Mouse (Mus musculus) left cerebral cortex, adult 18-20 months (tissue): ENCODE measurements around the gene Spint4. TPM values are rescaled to one million over a fixed set of nuclear protein-coding genes. Genes with fewer than 3 reads are reported as not detected.
"Not testable (repeated sequence)": the region's sequence is repeated elsewhere in the genome, so short reads cannot be mapped to it uniquely, and the experiment has no call there.

Experiments
- DNase-seq, 2 experiments: peaks; one replicate each; pipeline ENCODE4 v3.0.0; 2021 to 2022; ENCODE audit warnings: low spot score in 2 of 2, mixed read lengths in 1 of 2
- long read RNA-seq, 2 experiments: library from polyadenylated mRNA; stranded (forward); transcript quantifications; one replicate each; pipeline ENCODE4 v2.0.0; 2021
- total RNA-seq, 2 experiments: library from RNA; stranded (reverse); gene quantifications; 2 replicates each; pipeline ENCODE4 v1.2.3; 2021

The Spint4 gene
- total RNA-seq: not detected
- long read RNA-seq, experiment 1: 0 reads
- long read RNA-seq, experiment 2: 0 reads

DNA sequence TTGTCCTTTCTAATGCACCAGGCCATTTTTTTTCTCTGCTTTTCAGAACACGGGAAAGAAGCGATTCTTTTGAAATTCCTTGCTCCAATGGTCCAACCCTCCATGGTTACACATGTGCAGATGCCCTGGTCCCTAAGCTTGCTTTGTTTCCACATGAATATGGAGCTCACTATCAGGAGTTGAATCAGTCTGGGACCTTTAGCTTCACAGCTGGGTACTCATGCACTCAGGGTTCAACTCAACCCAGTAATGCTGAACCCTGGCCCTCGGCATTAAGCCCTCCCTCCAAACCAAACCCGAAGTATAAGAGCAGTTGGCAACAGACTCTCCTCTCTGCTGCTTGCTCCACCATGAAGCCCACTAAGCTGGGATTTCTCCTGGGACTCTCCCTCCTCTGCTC lies at the start of gene Spint4:
Spint4 (plus strand) TSS at position 301 of the 400 bp plus-strand sequence.
- no peak for DNase-seq

DNA sequence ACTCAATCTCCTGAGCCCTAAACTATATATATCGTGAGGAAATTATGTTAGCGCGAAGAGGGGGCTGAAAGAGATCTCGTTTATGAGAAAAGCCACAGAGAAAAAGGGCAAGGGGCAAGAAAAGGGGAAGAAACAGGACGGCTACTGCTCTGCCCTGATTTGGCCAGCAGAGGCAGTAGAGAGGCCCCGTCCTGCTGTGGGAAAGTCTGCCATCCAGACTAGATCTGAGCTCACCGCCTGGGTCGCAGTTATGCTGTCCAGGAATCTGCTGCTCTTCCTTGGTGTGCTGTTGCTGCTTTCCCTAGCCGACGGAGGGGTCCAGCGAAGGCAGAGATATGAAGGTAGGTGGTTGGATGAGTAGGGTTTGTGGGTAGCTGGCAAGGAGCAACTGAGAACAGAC lies 42.4 kb upstream of the Spint4 start, which contains the start of gene Wfdc10:
Wfdc10 (plus strand) TSS at position 189 of the 400 bp plus-strand sequence.
- peak in 1 of 2 experiments; percentile 35 for DNase-seq

DNA sequence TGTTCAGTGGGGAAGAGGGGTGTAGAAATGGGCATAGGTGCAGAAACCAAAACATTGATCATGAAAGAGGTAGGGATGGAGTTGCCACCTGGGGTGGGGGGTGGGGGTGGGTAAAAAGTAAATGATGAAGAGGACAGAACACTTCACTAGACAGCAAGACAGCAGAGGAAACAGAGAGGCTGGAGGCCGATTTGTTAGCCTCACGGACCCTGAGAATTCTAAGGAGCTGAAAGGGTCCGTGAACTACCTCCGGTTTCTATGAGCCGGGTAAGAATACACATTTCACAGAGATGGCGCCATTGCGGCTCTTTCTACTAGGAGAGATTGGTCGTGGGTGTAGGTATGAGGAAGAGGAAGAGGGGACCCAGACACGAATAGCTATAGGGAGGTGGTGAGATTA lies 41.8 kb upstream of the Spint4 start, which contains the start of gene Wfdc9:
Wfdc9 (minus strand) TSS at position 101 of the 400 bp plus-strand sequence.
- no peak for DNase-seq

DNA sequence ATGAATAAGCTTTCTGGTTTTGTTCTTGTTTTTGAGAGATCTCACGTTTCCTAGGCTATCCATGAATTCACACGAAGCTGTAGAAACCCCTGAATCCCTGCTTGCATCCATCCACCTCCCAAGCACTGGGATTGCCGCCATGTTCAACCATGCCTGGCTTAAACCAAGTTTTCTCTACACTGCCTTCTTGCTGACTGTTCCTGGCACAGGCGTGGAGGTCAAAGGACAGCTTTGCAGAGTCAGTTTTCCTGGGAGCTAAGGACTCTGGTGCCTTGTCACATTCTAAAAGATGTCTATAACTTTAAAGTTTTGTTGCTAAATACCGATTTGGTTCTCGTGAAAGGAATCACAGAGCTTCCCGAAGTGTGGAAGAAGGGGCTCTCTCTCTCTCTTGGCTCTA lies 33.5 kb upstream of the Spint4 start:
- DNase-seq: no peak

DNA sequence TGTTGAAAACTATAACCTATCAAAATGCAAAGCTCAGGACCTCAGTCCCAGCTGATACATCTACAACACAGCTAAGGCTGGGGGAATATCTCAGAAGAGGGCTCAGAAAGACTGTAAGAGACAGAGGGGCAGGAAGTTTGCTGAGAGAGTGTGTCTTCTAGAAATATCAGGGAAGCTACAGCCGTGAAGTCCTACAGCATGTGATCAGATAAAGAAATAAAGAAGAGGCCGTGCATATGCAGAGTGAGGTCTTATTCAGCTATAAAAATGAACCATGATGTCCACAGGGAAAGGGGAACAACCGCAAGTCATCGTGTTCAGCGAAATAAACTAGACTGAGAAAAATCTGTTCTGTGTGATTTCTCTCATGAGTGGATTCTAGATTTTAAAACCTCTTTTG lies 28.0 kb upstream of the Spint4 start:
- no peak for DNase-seq

DNA sequence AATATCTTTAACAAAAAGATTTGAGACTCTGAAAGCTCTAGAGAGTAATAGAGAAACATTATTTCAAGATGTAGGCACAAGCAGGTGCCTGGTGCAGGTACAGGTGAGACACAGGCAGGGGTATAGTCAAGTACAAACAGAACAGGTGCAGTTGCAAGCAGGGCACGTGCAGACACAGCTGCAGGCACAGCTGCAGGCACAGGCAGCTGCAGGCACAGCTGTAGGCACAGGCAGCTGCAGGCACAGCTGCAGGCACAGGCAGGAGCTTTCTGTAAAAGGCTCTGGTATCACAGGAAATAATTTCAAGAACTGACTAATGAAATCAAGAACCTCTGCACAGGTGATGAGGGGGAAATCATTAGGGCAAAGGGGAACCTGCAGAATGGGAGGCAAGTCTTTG lies 27.4 kb upstream of the Spint4 start:
- no peak for DNase-seq

DNA sequence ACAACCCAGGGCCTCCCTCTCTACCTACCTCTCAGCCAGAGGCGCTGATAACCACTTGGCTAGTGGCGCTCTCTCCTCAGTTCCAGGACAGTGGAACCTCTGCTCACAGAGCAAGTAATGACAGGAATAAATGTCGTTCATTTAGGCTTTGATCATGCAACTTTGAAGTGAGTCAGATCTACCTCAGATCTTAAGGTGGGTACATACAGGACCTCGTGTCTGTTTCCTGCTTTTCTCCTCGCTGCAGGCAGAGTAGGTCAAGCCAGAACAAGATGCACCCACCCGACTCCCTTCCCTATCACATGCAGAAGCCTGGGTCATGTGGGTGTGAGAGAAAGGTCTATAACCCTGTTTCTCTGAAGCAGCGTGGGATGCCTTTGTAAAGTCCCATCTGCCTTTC lies 24.3 kb upstream of the Spint4 start, which contains the start of gene Wfdc11:
Wfdc11 (minus strand) TSS at position 101 of the 400 bp plus-strand sequence.
- peak in 1 of 2 experiments; percentile 3 for DNase-seq

DNA sequence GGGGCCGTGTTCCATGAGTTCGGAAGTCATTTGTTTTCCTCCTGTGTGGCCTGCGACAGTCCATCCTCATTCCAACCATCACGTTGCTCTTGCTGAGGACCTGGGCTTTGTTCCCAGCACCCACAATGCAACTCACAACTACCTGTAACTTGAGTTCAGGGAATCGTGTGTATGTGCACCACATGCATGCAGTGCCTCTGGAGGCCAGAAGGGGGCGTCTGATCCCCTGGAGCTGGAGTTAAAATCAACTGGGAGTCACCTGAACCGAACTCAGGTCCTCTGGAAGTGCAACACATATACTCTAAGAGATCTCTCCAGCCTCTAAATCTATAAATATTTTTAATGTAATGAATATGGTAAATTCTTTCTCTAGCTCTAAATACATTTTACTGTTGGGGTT lies 22.2 kb upstream of the Spint4 start:
- DNase-seq: no peak

DNA sequence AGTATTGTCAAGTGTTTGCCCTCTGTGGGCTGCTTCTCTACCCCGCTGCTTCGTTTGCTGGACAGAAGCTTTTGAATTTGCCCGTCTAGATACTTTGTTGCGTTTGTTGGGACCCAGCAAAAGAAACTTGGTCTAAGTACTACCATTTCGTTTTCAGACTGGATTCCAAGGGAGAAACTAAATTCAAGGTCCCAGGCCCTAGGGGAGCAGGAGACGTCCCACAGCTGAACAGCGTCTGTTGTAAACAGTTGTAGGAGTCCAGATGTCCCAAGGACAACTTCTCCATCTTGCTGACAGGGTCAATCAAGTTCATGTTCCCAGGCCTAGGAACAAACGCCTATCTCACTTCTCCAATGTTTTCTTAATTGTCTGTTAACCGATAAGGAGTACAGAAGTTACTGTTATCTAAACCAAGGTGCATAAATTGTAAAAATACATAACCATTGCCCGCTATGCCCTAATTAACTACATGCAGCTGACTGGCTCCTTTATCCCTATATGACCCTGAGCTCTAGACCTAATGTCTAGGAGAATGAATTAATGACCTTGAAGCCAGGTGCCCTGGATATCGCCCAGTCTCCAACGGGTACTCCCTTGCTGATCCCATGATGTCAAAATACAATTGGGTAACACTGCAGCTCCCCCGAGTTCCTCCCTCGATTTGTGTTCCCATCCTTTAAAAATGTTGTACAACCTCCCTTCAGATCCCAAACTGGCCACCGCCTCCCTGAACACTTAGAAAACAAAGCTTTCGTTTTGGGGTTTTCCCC lies 21.2 kb upstream of the Spint4 start:
- DNase-seq: no peak

DNA sequence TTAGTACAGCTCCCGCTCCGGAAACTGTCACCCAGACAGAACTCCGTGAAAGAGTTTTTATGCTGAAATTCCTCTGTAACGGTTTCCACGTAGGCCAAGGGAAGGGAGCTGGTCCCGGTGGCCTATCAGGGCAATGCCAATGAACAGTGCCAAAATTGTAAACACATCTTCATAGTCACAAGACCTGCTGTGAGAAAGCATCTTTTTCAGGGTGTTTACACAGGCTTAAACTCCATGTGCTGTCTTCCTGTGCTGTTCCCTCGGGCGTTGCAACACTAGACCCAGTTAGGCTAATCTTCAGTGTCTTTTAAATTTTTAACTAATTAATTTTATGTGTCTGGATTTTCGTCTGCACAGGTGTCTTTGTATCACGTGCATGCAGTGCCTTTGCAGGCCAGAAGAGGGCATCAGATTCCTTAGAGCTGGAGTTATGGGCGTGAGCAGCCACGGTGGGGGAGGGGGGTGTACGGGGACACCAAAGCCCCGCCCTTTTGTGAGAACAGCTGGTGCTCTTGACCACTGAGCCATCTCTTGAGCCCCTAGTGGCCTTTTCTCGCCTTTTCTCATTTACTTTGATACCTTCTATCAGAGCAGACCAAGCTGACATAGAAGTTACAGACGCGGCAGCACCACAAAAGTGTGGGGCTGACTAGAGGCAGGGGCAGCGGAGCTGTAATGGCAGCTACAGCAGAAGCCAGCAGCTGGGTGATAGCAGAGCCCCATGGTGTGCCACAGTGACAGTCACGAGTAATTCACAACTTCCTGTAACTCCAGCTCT lies 19.3 kb upstream of the Spint4 start:
- peak; percentile 42 to 62 for DNase-seq

DNA sequence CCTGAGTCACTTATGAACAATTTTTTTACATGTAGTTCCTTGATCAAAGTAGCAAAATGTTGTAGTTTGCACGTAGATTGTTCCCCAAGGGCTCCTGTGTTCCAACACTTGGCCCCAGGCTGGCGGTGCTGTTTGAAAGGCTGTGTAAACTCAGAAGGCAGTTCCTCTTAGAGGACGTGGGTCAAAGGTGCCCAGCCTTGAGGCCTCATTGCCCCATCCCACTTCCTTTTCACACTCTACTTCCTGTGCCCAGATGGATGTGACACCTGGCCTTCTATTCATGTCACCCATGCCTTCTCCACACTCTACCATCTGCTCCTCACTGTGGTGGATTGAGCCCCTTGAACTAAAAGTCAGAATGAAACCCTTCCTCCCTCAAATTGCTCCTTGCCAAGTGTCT lies 18.4 kb upstream of the Spint4 start:
- DNase-seq: no peak

DNA sequence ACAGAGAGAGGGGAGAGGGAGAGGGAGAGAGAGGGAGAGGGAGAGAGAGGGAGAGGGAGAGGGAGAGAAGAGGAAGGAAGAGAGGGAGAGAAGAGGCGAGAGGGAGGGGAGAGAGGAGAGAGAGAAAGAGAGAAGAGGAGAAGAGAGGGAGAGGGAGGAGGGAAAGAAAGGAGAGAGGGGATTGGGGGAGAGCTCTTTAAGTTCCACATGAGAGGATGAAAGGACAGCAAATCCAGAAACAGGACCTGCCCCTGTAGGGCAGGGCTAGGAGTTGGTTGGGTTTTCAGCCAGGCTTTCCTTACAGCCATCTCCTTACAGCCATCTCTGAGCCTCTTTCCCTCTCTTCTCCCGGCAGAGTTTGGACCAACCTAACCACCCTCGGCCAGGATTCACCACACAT lies 13.5 kb upstream of the Spint4 start, which contains the start of gene Wfdc13:
Wfdc13 (plus strand) TSS at position 301 of the 400 bp plus-strand sequence.
- no peak for DNase-seq

DNA sequence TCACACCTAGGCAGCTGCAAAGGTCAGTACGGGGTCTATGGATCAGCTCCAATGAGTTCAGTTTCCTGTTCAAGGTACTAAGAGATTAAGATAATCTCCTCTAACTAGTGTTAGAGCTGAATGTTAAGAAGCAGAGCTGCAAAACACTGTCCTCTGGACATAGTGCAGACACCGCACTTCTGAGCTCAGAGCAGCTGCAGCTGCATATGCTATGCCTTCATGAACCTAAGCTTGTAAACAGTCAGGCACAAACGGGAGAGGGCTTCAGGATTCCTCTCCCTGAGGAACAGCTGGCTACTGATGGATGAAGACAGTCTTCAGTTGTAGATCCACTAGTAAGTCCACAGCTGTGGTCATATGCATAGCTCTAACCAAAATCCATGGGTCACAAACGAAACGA lies 2.7 kb downstream of the Spint4 start:
- no peak for DNase-seq

DNA sequence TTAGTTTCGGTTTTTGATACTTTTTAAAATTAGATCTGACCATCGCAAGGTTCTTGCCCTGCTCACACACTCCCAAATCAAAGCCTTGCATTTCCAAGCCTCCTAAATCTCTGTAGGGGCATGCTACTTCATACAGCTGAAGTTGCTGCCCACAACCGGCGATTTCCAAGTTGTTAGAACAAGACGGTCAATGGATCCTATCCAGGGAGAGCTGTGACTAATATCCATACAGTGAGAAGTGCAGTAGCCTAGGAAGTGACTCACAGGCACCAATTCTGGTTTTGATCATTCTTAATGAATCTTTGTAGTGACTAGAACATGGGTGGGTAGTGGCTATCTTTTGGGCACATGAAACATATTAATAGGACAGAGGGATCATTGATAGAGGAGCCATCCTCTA lies 3.5 kb downstream of the Spint4 start:
- no peak for DNase-seq

DNA sequence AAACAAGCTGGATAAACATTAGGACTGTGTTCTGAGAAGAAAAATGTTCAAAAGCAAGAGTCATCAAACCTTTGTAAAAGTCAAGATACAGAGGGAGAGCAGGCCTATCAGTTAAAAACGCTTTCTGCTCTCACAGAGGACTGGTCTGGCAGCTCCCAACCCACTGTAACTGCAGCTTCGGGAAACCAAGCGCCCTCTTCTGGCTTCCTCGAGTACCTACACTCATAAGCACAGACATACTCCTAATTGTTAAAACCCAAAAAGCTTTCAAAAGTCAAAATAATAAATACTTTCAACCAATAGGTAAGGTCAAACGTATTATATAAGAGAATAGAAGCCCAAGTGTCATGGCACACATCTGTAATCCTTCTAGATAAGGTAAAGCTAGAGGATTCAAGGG lies 5.9 kb downstream of the Spint4 start:
- DNase-seq: no peak

DNA sequence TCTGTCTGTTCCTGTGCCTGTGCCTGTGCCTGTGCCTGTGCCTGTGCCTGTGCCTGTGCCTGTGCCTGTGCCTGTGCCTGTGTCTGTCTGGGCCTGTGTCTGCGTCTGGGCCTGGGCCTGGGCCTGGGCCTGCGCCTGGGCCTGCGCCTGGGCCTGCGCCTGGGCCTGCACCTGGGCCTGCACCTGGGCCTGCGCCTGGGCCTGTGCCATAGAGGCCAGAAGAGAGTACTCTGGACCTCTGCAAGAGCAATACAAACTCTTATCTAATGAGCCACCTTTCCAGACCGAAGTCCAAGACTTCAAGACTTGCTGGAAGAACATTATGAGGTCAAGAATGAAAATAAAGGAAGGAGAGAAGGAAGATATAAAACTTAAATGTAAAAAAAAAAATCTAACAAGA lies 7.0 kb downstream of the Spint4 start:
- no peak for DNase-seq

DNA sequence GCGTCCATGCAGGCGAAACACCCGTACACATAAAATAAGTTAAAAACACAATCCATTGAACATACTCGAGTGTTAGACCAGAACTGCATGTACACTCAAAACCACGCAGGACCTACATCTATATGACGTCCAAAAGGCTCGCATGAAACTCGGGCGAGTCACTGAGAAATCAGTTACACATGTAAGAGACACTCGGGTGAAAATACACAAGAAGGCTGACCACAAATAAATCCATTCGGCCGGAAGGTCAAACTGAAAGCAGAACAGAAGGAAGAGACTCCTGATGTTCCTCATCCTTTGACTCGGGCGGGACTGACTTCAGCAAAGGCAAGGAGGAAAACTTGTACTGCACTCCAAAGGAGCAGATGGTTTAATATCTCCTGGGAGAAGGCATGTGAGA lies 7.7 kb downstream of the Spint4 start:
- DNase-seq: no peak

DNA sequence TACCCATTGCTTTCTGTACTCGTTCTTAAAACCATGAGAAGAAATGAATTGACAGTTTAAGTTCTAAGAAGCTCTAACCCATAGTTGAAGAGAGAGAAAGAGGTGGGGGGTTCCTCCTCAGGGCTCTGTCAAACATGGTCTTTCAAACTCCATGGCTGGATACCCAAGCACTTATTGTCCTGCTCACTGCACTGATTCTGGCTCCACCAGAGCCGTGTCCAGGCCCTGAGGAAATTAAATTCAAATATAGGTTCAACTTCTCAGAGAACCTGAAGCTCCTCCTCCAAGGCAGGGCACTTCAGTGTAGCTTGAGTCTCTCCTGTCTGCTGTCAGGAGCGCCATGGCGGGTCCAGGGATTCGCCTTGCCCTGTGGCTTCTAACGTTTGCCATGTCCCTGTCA lies 16.7 kb downstream of the Spint4 start, which contains the start of gene Spint5:
Spint5 (plus strand) TSS at position 301 of the 400 bp plus-strand sequence.
- DNase-seq: no peak

DNA sequence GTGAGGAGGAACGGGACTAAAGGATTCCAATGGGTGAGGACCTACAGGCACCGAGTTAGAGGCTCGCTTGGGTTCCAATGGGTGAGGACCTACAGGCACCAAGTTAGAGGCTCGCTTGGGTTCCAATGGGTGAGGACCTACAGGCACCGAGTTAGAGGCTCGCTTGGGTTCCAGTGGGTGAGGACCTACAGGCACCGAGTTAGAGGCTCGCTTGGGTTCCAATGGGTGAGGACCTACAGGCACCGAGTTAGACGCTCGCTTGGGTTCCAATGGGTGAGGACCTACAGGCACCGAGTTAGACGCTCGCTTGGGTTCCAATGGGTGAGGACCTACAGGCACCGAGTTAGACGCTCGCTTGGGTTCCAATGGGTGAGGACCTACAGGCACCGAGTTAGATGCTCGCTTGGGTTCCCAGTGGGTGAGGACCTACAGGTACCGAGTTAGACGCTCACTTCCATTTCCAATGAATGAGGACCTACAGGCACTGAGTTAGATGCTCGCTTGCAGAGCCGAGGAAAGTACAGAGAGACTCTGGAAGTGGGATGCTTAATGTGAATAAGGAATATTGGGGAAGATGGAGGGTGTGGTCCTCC lies 18.0 kb downstream of the Spint4 start:
- not testable (repeated sequence) for DNase-seq

DNA sequence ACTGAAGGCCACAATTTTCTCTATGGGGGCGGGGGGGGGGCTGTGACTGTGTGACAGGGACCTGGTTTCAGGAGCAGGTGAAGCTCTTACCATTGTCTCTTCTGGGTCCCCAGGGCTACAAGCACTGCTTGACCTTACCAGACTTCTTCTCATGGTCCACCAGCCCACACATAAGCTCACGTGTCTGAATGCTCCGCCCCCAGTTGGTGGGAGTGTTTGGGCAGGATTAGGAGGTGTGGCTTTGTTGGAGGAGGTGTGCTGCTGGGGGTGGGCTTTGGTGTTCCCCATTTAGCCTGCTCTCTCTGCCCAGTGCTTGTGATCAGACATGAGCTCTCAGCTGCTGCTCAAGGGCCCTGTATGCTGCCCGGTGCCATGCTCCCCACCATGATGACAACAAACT lies 25.0 kb downstream of the Spint4 start:
- DNase-seq: no peak

DNA sequence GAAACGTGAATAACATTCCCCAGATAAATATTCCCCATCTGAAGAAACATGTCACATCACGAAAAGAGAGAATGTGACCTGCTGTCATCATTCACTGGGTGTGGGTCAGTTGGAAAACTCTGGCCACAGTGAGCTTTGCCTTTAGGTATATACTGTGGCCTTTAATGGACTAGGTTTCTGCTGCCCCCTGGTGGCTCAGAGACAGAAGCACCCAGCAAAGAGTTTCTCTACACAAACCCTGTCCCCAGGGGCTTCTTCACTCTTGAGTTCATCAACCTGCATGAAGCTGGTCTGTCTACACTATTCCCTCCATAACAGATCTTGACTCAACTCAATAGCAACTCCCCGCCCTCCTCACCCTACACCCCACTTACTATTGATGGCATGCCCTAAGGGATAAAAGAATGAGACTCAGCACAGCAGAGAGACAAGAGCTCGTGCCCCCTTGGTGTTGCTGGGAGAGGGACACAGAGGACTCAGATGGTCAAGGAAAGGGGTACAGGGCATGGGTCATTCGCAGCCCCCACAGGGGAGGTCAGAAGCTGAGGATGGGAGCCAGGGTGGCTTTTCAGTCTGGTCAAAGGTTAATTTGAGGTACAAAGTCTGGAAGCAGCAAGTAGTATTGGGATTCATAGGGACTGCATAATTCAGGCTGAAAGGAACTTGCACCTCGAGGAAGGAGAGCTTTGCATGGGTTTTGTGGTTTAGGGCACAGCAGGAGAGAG lies 27.8 kb downstream of the Spint4 start:
- DNase-seq: peak; percentile 65 to 68
